7 mouse cellular contexts compared by ENCODE assay signal in genomic region chr1:155212081-155212480, GRCm38 (mm10). TPM values are rescaled to one million over a fixed set of nuclear protein-coding genes. Genes with fewer than 3 reads are reported as not detected.
DNase-seq lines count a peak whose midpoint lies in the region; ATAC-seq and TF ChIP-seq lines count a peak whose summit lies in the region.

No protein-coding gene starts in this region.

- intact Hi-C loops in left cerebral cortex, adult 2 months (cut with DNase I): no loop called here
- intact Hi-C loops in left cerebral cortex, postnatal 14 days (cut with DNase I): loop anchor here (5.0 kb wide), 1 partner anchor 70 kb away; no protein-coding TSS in a partner anchor

- H3K9ac ChIP-seq in forebrain, embryonic 13.5 days: peak overlapping the region; percentile 41; the same call in 1 of the 2 replicates
- H3K9ac ChIP-seq in kidney, embryonic 15.5 days: peak overlapping the region; percentile 5; the same call in 1 of the 2 replicates
- H3K9ac ChIP-seq in neural tube, embryonic 11.5 days (ENCODE audit: low read length): peak overlapping the region; percentile 56

- H3K27me3 ChIP-seq in forebrain, embryonic 13.5 days: no peaks in the 10 kb centered on the region
- no peaks in the 10 kb centered on the region for H3K27me3 ChIP-seq in kidney, embryonic 15.5 days
- H3K27me3 ChIP-seq in neural tube, embryonic 11.5 days (ENCODE audit: control insufficient read depth, insufficient read depth, low read length): no peaks in the 10 kb centered on the region

- ATAC-seq in forebrain, embryonic 13.5 days: no peak
- ATAC-seq in kidney, embryonic 15.5 days (replicated peaks; ENCODE audit: low FRiP score): no peak
- ATAC-seq in neural tube, embryonic 11.5 days (ENCODE audit: insufficient read depth, low FRiP score, low TSS enrichment): no peak
- no peak for ATAC-seq in activated CD4-positive, CD25-positive, alpha-beta regulatory T cell, adult 4 months
- no peak for ATAC-seq in erythroid progenitor cell, adult 5-6 weeks (replicated peaks; ENCODE audit: low FRiP score, poor library complexity, severe bottlenecking)

- peaks cover 74% of the 10 kb centered on the region for H3K4me1 ChIP-seq in forebrain, embryonic 13.5 days
- H3K4me1 ChIP-seq in kidney, embryonic 15.5 days: peaks cover 69% of the 10 kb centered on the region
- H3K4me1 ChIP-seq in neural tube, embryonic 11.5 days (ENCODE audit: control insufficient read depth, insufficient read depth, low read length): peaks cover 35% of the 10 kb centered on the region

- H3K4me3 ChIP-seq in left cerebral cortex, adult 2 months: no peak overlapping the region
- no peak overlapping the region for H3K4me3 ChIP-seq in forebrain, embryonic 13.5 days
- H3K4me3 ChIP-seq in kidney, embryonic 15.5 days (replicated peaks): no peak overlapping the region
- H3K4me3 ChIP-seq in neural tube, embryonic 11.5 days (ENCODE audit: low read depth, low read length): no peak overlapping the region

- DNase-seq in left cerebral cortex, adult 2 months (ENCODE audit: extremely low spot score in 1 of 2, low spot score in 2 of 2): no peak
- DNase-seq in left cerebral cortex, postnatal 14 days (ENCODE audit: low spot score in 2 of 2): no peak
- no peak for DNase-seq in neural tube, embryonic 11.5 days (ENCODE audit: low spot score)

- H3K4me2 ChIP-seq in forebrain, embryonic 13.5 days: no peak overlapping the region
- no peak overlapping the region for H3K4me2 ChIP-seq in kidney, embryonic 15.5 days
- no peak overlapping the region for H3K4me2 ChIP-seq in neural tube, embryonic 11.5 days (ENCODE audit: low read depth)

- no peak for TF ChIP-seq CTCF in left cerebral cortex, adult 2 months (IDR thresholded peaks at IDR 0.05)

- H3K9me3 ChIP-seq in forebrain, embryonic 13.5 days (replicated peaks): no peaks in the 10 kb centered on the region
- H3K9me3 ChIP-seq in kidney, embryonic 15.5 days (replicated peaks): no peaks in the 10 kb centered on the region
- H3K9me3 ChIP-seq in neural tube, embryonic 11.5 days (ENCODE audit: control insufficient read depth, low read length): no peaks in the 10 kb centered on the region

- WGBS in forebrain, embryonic 13.5 days: 52% methylated on average over 4 of the region's 4 CpGs
- WGBS in kidney, embryonic 15.5 days: 37% methylated on average over 4 of the region's 4 CpGs
- 48% methylated on average over 4 of the region's 4 CpGs for WGBS in neural tube, embryonic 11.5 days

- peak overlapping the region; percentile 91 for H3K27ac ChIP-seq in left cerebral cortex, adult 2 months
- peak overlapping the region; percentile 58 for H3K27ac ChIP-seq in forebrain, embryonic 13.5 days
- H3K27ac ChIP-seq in kidney, embryonic 15.5 days: peak overlapping the region; percentile 67
- peak overlapping the region; percentile 67 for H3K27ac ChIP-seq in neural tube, embryonic 11.5 days (ENCODE audit: low read depth, low read length)

- H3K36me3 ChIP-seq in forebrain, embryonic 13.5 days (ENCODE audit: poor library complexity, severe bottlenecking): peaks cover 12% of the 10 kb centered on the region
- H3K36me3 ChIP-seq in kidney, embryonic 15.5 days: 0 out of 2 replicates have a peak, but pooled peaks cover 5% of the 10 kb centered on the region
- peaks cover 2% of the 10 kb centered on the region; the same call in 1 of the 2 replicates for H3K36me3 ChIP-seq in neural tube, embryonic 11.5 days (ENCODE audit: control insufficient read depth, insufficient read depth, low read length)

RNA-seq across cellular contexts. Expression of gene BC034090, which starts 32.2 kb away (rescaled TPM):
- total RNA-seq in left cerebral cortex, adult 2 months (2021): 10 to 100 TPM in 1 of 2 experiments, 1 to 10 TPM in 1; 9.9 to 14.7 TPM
- total RNA-seq in left cerebral cortex, postnatal 14 days (2021): 1 to 10 TPM; 6.0 to 8.5 TPM
- polyA plus RNA-seq in forebrain, embryonic 13.5 days (2015; fragmentation: Nextera tagmentation; extraction: Ambion mirVana): 2.5 and 3.4 TPM in 2 replicates
- 7.0 and 7.2 TPM in 2 replicates for polyA plus RNA-seq in kidney, embryonic 15.5 days (2015; fragmentation: Nextera tagmentation; extraction: Ambion mirVana)
- 4.1 and 5.1 TPM in 2 replicates for polyA plus RNA-seq in neural tube, embryonic 11.5 days (2014; fragmentation: Nextera tagmentation; extraction: Ambion mirVana)
- 1 to 10 TPM in 1 of 2 experiments, under 1 TPM in 1; 0.85 to 1.3 TPM for polyA plus RNA-seq in activated CD4-positive, CD25-positive, alpha-beta regulatory T cell, adult 4 months (2017; shearing (Covaris generic))
- total RNA-seq in erythroid progenitor cell, adult 5-6 weeks (2015; ENCODE audit: low replicate concordance): not detected in 2 replicates
- not detected in 2 replicates for total RNA-seq in erythroid progenitor cell, adult 5-6 weeks (2017; ENCODE audit: low replicate concordance)

RNA-seq across cellular contexts. Expression of gene Stx6, which starts 53.6 kb away (rescaled TPM):
- 100 to 1,000 TPM; 114 to 120 TPM for total RNA-seq in left cerebral cortex, adult 2 months (2021)
- 10 to 100 TPM; 92.7 to 94.2 TPM for total RNA-seq in left cerebral cortex, postnatal 14 days (2021)
- 114 and 115 TPM in 2 replicates for polyA plus RNA-seq in forebrain, embryonic 13.5 days (2015; fragmentation: Nextera tagmentation; extraction: Ambion mirVana)
- 65.5 and 82.4 TPM in 2 replicates for polyA plus RNA-seq in kidney, embryonic 15.5 days (2015; fragmentation: Nextera tagmentation; extraction: Ambion mirVana)
- polyA plus RNA-seq in neural tube, embryonic 11.5 days (2014; fragmentation: Nextera tagmentation; extraction: Ambion mirVana): 111 TPM in 2 replicates
- 10 to 100 TPM; 49.7 to 56.1 TPM for polyA plus RNA-seq in activated CD4-positive, CD25-positive, alpha-beta regulatory T cell, adult 4 months (2017; shearing (Covaris generic))
- 5.0 and 5.4 TPM in 2 replicates for total RNA-seq in erythroid progenitor cell, adult 5-6 weeks (2015; ENCODE audit: low replicate concordance)
- 1.8 and 3.3 TPM in 2 replicates for total RNA-seq in erythroid progenitor cell, adult 5-6 weeks (2017; ENCODE audit: low replicate concordance)

Comparison
In these comparisons a context has a peak if more than half of its experiments do, and no peak if none do; other contexts are left out.
1. H3K9ac ChIP-seq: peak in every context shown above with its lines; median percentile 56 in neural tube, embryonic 11.5 days; 41 in forebrain, embryonic 13.5 days; 5 in kidney, embryonic 15.5 days.